Mouse (Mus musculus) adrenal gland, adult (tissue): ENCODE measurements at regions not wholly inside any gene's neighbourhood (a gene's known extent, or its start where the extent isn't known, plus 50 kb on each side); places are given as distances from the start of the nearest gene placed in this dataset.

Experiments used
- DNase-seq, 2 experiments: peaks; one replicate each; pipeline ENCODE4 v3.0.0; 2022 to 2023; ENCODE audit warnings: low spot score in 1 of 2; ENCODE audit not compliant: inconsistent age in 2 of 2

DNA sequence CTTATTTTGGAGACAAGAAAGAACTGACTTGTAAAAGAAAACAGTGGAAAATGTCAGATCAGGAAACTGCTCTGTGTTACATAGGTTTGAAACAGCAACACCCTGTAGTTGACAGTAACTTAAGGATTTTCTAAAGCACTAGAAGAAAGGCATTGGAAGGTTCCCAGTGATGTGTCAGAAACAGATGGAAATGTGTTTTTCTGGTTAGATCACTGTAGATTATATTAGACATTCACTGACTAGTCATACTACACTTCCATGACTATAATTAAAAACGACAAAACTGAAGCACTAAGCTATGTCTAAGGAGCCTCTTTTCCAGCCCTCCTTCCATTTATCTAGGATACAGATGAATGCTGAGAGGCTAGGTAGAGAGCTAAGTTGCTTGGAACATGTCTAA lies 59.1 kb upstream of the Apob start:
- DNase-seq, result no peak

GRCm38 (mm10) chr12:7918967-7919708 lies 58.3 kb upstream of the Apob start:
- no peak for DNase-seq

DNA sequence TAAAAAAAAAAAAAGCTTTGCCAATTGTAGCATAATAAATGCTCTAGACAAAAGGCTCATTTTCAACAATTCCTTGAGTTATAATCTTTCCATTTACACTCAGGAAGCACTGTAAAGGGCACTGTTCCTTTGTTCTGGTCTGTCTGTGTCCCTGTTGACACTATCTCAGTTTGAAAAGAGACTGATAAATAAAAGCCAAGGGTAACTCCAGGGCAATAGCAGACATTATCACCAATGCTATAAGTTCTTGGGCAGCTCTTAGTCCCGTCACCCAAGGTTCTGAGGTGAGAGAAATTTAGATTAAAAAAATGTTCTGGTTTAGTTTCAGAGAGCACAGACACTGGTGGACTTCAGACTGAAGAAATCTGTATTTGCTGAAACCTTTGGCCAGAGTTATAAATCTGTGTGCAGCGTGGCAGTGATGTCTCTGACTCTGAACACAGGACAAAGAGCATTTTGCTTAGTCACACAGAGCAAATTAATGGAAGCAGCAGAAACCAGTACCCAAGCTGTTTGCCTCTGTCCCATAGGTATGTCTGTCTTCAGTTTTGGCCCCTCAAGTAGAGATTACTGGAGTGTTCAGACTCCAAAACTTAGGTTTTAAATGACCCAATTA lies 57.6 kb upstream of the Apob start:
- DNase-seq, result no peak

DNA sequence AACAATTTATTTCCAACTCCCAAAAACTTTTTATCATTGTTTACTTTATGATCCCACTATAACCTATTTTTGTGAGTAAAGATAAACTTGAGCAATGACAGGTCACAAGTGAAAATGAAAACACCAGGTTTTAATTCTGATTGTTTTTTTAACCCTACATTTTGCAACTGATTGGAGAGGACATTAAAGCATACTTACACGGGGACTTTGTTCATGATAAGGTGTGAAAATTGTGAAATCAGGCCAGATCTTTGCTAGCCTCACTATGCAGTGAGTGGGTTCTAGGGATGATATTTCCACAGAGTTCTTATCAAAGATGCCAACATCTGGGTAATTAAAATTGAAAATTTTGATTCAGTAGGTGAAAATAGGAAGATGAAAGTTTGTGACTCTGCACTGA lies 56.6 kb upstream of the Apob start:
- no peak for DNase-seq
